Mouse (Mus musculus): ENCODE results near the gene 4930522H14Rik.

Gene 4930522H14Rik

GRCm38 (mm10) chr4:109475577-109476553, 55.2 kb downstream of the 4930522H14Rik start:
- peak in 1 of 2 experiments; percentile 23 for DNase-seq (ENCODE audit: low read depth in 1 of 2, low spot score in 2 of 2)

GRCm38 (mm10) chr4:109475078-109475477, 56.0 kb downstream of the 4930522H14Rik start:
- DNase-seq (ENCODE audit: low read depth in 1 of 2, low spot score in 2 of 2): no peak

- no peak for DNase-seq (ENCODE audit: low read depth in 1 of 2, low spot score in 2 of 2)
Measured at GRCm38 (mm10) chr4:109472566-109472965, 58.5 kb downstream of the 4930522H14Rik start.

- no peak for DNase-seq (ENCODE audit: low read depth in 1 of 2, low spot score in 2 of 2)
Measured at GRCm38 (mm10) chr4:109471606-109472005, 59.5 kb downstream of the 4930522H14Rik start.

GRCm38 (mm10) chr4:109467687-109468086, 63.4 kb downstream of the 4930522H14Rik start:
- DNase-seq (ENCODE audit: low read depth in 1 of 2, low spot score in 2 of 2): no peak

- DNase-seq (ENCODE audit: low read depth in 1 of 2, low spot score in 2 of 2): no peak
Measured at GRCm38 (mm10) chr4:109463892-109464291, 67.2 kb downstream of the 4930522H14Rik start.

- no peak for DNase-seq (ENCODE audit: low read depth in 1 of 2, low spot score in 2 of 2)
Measured at GRCm38 (mm10) chr4:109460421-109461179, 70.5 kb downstream of the 4930522H14Rik start.

- no peak for DNase-seq (ENCODE audit: low read depth in 1 of 2, low spot score in 2 of 2)
Measured at GRCm38 (mm10) chr4:109456821-109457220, 74.3 kb downstream of the 4930522H14Rik start.
